Mouse (Mus musculus) liver, embryonic 16.5 days (tissue): Measurements from ENCODE around the gene D630039A03Rik. TPM values are rescaled to one million over a fixed set of nuclear protein-coding genes. Genes with fewer than 3 reads are reported as not detected.

Experiments
- ATAC-seq: fragments of 200-750 bp; cut with Nextera tagmentation; 2 replicates; pipeline ENCODE4 v1.8.0; 2017; ENCODE audit warnings: low read depth, mild to moderate bottlenecking, moderate number of reproducible peaks, moderate library complexity
- H3K27ac ChIP-seq: fragments of 300-500 bp; sonication (generic); 2 replicates; pipeline ENCODE4 v1.5.1; 2014; ENCODE audit warnings: mild to moderate bottlenecking, low read length
- H3K27me3 ChIP-seq: fragments of 300-500 bp; sonication (generic); 2 replicates; pipeline ENCODE4 v1.6.1; 2014; ENCODE audit warnings: low read depth, low read length, mixed read lengths; ENCODE audit not compliant: control insufficient read depth, insufficient read depth
- H3K36me3 ChIP-seq: fragments of 300-500 bp; sonication (generic); 2 replicates; pipeline ENCODE4 v1.6.1; 2014; ENCODE audit warnings: mild to moderate bottlenecking; ENCODE audit not compliant: control insufficient read depth, insufficient read depth
- H3K4me1 ChIP-seq: fragments of 300-500 bp; sonication (generic); 2 replicates; pipeline ENCODE4 v1.6.1; 2014; ENCODE audit warnings: low read depth, low read length, mixed read lengths; ENCODE audit not compliant: control insufficient read depth
- H3K4me2 ChIP-seq: fragments of 300-500 bp; sonication (generic); 2 replicates; pipeline ENCODE4 v1.6.1; 2014; ENCODE audit warnings: low read depth, low read length, mixed read lengths
- H3K4me3 ChIP-seq: fragments of 300-500 bp; sonication (generic); 2 replicates; pipeline ENCODE4 v1.5.1; 2014; ENCODE audit warnings: low read depth, mild to moderate bottlenecking, low read length
- H3K9ac ChIP-seq: fragments of 300-500 bp; sonication (generic); 2 replicates; pipeline ENCODE4 v1.6.1; 2014; ENCODE audit warnings: low read depth, low read length
- H3K9me3 ChIP-seq: fragments of 300-500 bp; sonication (generic); replicated peaks from 2 replicates; pipeline ENCODE4 v1.6.1; 2016; ENCODE audit warnings: low read length; ENCODE audit not compliant: control insufficient read depth
- WGBS: fragments of 180-500 bp; shearing (Covaris S2); extraction: QIAGEN DNeasy Blood & Tissue Kit; methylation state at CpG from one replicate; pipeline ENCODE4 v1.1.7; 2014; ENCODE audit not compliant: insufficient replicate concordance; 5-methylcytosine and 5-hydroxymethylcytosine counted together
- polyA plus RNA-seq: library from polyadenylated mRNA; unstranded; fragments of >200 nt; fragmentation: Nextera tagmentation; extraction: Ambion mirVana; gene quantifications from 2 replicates; pipeline ENCODE4 v1.2.1, GENCODE M21; 2015

The D630039A03Rik gene
- polyA plus RNA-seq, result 0.16 and 0.27 TPM in 2 replicates

GRCm38 (mm10) chr4:57916201-57916661 is at the start of gene D630039A03Rik:
TSS of gene D630039A03Rik (minus strand) at chr4:57916297.
- no peak for ATAC-seq
- H3K4me2 ChIP-seq, result peak within 1 kb of the TSS; percentile 48
- H3K36me3 ChIP-seq, result no peaks in the 10 kb centered on the region
- H3K27ac ChIP-seq, result no peak within 1 kb of the TSS
- H3K4me3 ChIP-seq, result peak within 1 kb of the TSS; percentile 20; the same call in 1 of the 2 replicates
- no peaks in the 10 kb centered on the region for H3K27me3 ChIP-seq
- H3K9me3 ChIP-seq, result no peaks in the 10 kb centered on the region
- no peaks in the 10 kb centered on the region for H3K4me1 ChIP-seq
- WGBS, result 29% methylated on average over 9 of the region's 9 CpGs
- H3K9ac ChIP-seq, result no peak within 1 kb of the TSS

GRCm38 (mm10) chr4:57965516-57965915 is 49.4 kb upstream of the D630039A03Rik start:
- H3K27me3 ChIP-seq, result no peaks in the 10 kb centered on the region
- no peak for ATAC-seq
- no peak overlapping the region for H3K4me2 ChIP-seq
- no peak overlapping the region for H3K27ac ChIP-seq
- H3K9me3 ChIP-seq, result no peaks in the 10 kb centered on the region
- 77% methylated on average over 4 of the region's 4 CpGs for WGBS
- no peaks in the 10 kb centered on the region for H3K4me1 ChIP-seq
- no peak overlapping the region for H3K9ac ChIP-seq
- no peaks in the 10 kb centered on the region for H3K36me3 ChIP-seq
- no peak overlapping the region for H3K4me3 ChIP-seq

GRCm38 (mm10) chr4:57964143-57964542 is 48.0 kb upstream of the D630039A03Rik start:
- H3K36me3 ChIP-seq, result no peaks in the 10 kb centered on the region
- no peak overlapping the region for H3K27ac ChIP-seq
- H3K4me2 ChIP-seq, result no peak overlapping the region
- H3K4me1 ChIP-seq, result no peaks in the 10 kb centered on the region
- no peaks in the 10 kb centered on the region for H3K9me3 ChIP-seq
- no peak for ATAC-seq
- no peak overlapping the region for H3K4me3 ChIP-seq
- WGBS, result 26% methylated on average over 1 of the region's 1 CpGs
- H3K27me3 ChIP-seq, result no peaks in the 10 kb centered on the region
- H3K9ac ChIP-seq, result no peak overlapping the region

- Histone ChIP-seq H3K27ac (no peak overlapping the region), H3K36me3 (no peaks in the 10 kb centered on the region), H3K9ac (no peak overlapping the region), H3K4me3 (no peak overlapping the region), H3K27me3 (no peaks in the 10 kb centered on the region), H3K9me3 (no peaks in the 10 kb centered on the region), H3K4me1 (peaks cover 18% of the 10 kb centered on the region), H3K4me2 (no peak overlapping the region)
- ATAC-seq, result no peak
- WGBS, result 58% methylated on average over 8 of the region's 8 CpGs
Observed at GRCm38 (mm10) chr4:57959056-57959455, 43.0 kb upstream of the D630039A03Rik start.

- no peak overlapping the region for H3K27ac ChIP-seq
- H3K36me3 ChIP-seq, result no peaks in the 10 kb centered on the region
- H3K9ac ChIP-seq, result no peak overlapping the region
- peaks cover 24% of the 10 kb centered on the region for H3K4me1 ChIP-seq
- no peak for ATAC-seq
- H3K27me3 ChIP-seq, result no peaks in the 10 kb centered on the region
- no peaks in the 10 kb centered on the region for H3K9me3 ChIP-seq
- H3K4me2 ChIP-seq, result peak overlapping the region; percentile 69; the same call in 1 of the 2 replicates
- WGBS, result 64% methylated on average over 9 of the region's 9 CpGs
- no peak overlapping the region for H3K4me3 ChIP-seq
Observed at GRCm38 (mm10) chr4:57958098-57958497, 42.0 kb upstream of the D630039A03Rik start.

GRCm38 (mm10) chr4:57957200-57958085 is 41.3 kb upstream of the D630039A03Rik start:
- Histone ChIP-seq H3K27me3 (no peaks in the 10 kb centered on the region), H3K4me3 (peak overlapping the region; percentile 90), H3K9ac (peak overlapping the region; percentile 63), H3K27ac (peak overlapping the region; percentile 98), H3K36me3 (no peaks in the 10 kb centered on the region), H3K4me2 (peak overlapping the region; percentile 69), H3K9me3 (no peaks in the 10 kb centered on the region), H3K4me1 (peaks cover 24% of the 10 kb centered on the region)
- no peak for ATAC-seq
- WGBS, result 38% methylated on average over 11 of the region's 11 CpGs

GRCm38 (mm10) chr4:57956029-57956960 is 40.2 kb upstream of the D630039A03Rik start, which contains the start of gene Txn1:
TSS of gene Txn1 (minus strand) at chr4:57956411.
- Histone ChIP-seq H3K9ac (peak within 1 kb of the TSS; percentile 75), H3K4me1 (peaks cover 24% of the 10 kb centered on the region), H3K4me2 (peak within 1 kb of the TSS; percentile 69), H3K36me3 (peaks cover 8% of the 10 kb centered on the region), H3K9me3 (no peaks in the 10 kb centered on the region), H3K27ac (peak within 1 kb of the TSS; percentile 98), H3K27me3 (no peaks in the 10 kb centered on the region), H3K4me3 (peak within 1 kb of the TSS; percentile 90)
- WGBS, result under 1% methylated on average over 63 of the region's 71 CpGs
- ATAC-seq, result peak; percentile 92

- Histone ChIP-seq H3K9ac (peak overlapping the region; percentile 75), H3K27ac (peak overlapping the region; percentile 98), H3K4me2 (peak overlapping the region; percentile 69), H3K27me3 (no peaks in the 10 kb centered on the region), H3K4me1 (peaks cover 24% of the 10 kb centered on the region), H3K4me3 (peak overlapping the region; percentile 90), H3K36me3 (peaks cover 15% of the 10 kb centered on the region), H3K9me3 (no peaks in the 10 kb centered on the region)
- peak; percentile 27 for ATAC-seq
- under 1% methylated on average over 25 of the region's 25 CpGs for WGBS
Observed at GRCm38 (mm10) chr4:57955544-57955958, 39.5 kb upstream of the D630039A03Rik start.
